Mouse (Mus musculus): ENCODE measurements at regions not wholly inside any gene's neighbourhood (a gene's known extent, or its start where the extent isn't known, plus 50 kb on each side); places are given as distances from the start of the nearest gene placed in this dataset.

- TF ChIP-seq CTCF (IDR thresholded peaks at IDR 0.05; ENCODE audit: low read depth) (no peak), EP300 (IDR thresholded peaks at IDR 0.05; ENCODE audit: low read depth) (no peak)
Observed at GRCm38 (mm10) chr10:51282451-51282850, 198.0 kb upstream of the Gm49339 start.
